Mouse (Mus musculus) erythroblast, embryonic 14.5 days (primary cell): ENCODE measurements around the gene Rnf220.

ENCODE experiments used
- GATA1 ChIP-seq: IDR thresholded peaks from 2 replicates; pipeline ENCODE4 v1.6.1; 2012; ENCODE audit warnings: low read length, inconsistent platforms, mixed read lengths
- TAL1 ChIP-seq: IDR thresholded peaks from 3 replicates; pipeline ENCODE4 v1.6.1; 2012; ENCODE audit warnings: low read length, inconsistent platforms, mixed read lengths

- TF ChIP-seq GATA1 (no peak), TAL1 (no peak)
These were observed at the start of gene Rnf220 for GRCm38 (mm10) chr4:117496482-117497165.
